Mouse (Mus musculus): Measurements from ENCODE around the gene BC030499.

Gene BC030499

DNA sequence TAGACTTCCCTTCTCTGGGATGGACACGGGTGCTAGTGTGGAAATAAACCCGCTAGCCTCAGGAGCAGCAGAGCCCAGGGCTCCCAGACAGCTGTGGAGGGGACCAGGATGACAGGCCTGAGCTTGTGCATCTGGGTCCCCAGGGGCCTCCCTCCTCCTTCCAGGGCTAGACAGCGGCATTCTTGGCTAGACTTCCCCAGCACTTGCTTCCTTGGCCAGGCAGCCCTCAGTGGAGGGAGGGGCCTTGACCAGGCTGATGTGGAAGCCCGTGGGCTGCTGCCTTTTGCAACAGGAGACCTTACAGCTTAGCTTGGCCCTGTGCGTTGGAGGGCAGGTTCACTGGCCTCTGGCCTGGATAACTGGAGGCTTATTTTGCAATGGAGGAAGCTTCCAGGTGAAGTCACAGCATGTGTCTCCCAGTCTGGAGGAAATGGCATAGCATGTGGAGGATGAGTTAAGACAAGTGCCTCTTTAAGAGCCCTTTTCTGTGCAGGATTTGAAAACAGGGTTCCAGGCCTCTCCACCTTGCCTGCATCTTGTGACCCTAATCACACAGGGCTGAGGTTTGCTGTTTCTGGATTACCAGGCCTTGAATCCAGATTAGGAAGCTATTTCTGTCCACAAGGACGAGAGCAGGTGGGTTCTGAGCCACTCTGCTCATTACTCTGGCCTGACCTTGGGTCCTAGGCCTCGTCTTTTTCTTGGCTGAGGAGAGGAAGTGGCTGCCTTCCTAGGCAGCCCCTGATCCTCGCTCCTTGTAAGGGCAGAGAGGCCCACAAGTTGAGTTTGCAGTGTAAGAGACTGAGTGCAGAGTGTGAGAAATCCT lies 54.5 kb downstream of the BC030499 start:
- intact Hi-C loops (cut with DNase I): loop anchor here (5.0 kb wide), 3 partner anchors 48 to 83 kb away; partner anchors contain the start of gene 2610507B11Rik

DNA sequence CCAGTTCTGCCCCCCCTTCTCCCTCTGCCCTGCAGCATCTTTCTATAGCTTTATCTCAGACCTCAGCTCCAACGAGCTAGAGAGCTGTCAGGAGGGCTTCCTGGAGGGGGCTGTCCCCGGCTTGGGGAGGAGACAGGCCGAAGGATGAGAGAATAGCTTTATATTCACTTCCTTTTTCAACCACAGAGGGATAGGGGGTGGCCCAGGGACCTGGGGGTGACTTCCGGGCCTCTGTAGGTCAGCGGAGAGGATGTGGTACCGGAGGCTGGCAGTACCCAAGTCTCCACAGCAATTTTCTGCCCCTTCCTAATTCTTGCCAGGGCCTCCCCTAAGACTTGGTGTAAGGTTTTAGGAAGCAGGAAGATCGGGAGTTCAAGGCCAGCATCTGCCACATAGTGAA lies 55.2 kb downstream of the BC030499 start:
- intact Hi-C loops (cut with DNase I): loop anchor here (5.0 kb wide), 3 partner anchors 48 to 84 kb away; partner anchors contain the start of gene 2610507B11Rik
